ENCODE assay signal across 21 mouse cellular contexts in the genomic region with DNA sequence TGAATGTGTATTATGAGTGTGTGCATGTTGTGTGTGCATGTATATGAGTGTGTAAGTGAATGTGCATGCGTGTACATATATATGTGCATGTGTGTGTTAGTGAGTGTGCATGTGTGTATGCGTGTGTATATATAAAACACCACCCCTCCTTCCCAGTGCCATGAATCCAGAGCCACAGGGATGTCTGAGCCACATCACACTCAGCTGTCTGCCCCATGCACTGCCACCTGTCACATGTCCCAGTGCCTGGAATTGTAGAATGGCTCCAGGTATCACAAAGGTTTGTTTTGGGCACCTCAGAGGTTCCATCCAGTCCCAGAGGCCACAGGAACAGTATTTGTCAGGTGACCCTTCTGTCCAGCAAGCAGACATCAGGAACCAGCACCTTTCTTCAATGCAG.
"Had no signal": no experiment of that assay in that cellular context is flagged by ENCODE, and none has a peak within 500 bp of the region (broad histone marks: within the 10 kb centered on the region; RNA-seq: fewer than 3 reads in every experiment).

No protein-coding gene starts in this region.

- H3K4me3 ChIP-seq: liver, embryonic 15.5 days; lung, embryonic 15.5 days; megakaryocyte, embryonic 14.5 days; midbrain, embryonic 12.5 days; midbrain, embryonic 15.5 days; neural tube, embryonic 13.5 days; neural tube, embryonic 15.5 days; stomach, embryonic 15.5 days had no signal

- ATAC-seq: liver, postnatal 0 days; lung, postnatal 0 days; midbrain, embryonic 15.5 days had no signal

- H3K4me2 ChIP-seq: liver, embryonic 15.5 days; lung, embryonic 15.5 days; midbrain, embryonic 12.5 days; midbrain, embryonic 15.5 days; neural tube, embryonic 13.5 days; neural tube, embryonic 15.5 days; stomach, embryonic 15.5 days had no signal

- H3K9ac ChIP-seq: liver, embryonic 15.5 days; liver, postnatal 0 days; lung, embryonic 15.5 days; midbrain, embryonic 12.5 days; midbrain, embryonic 15.5 days; neural tube, embryonic 13.5 days; neural tube, embryonic 15.5 days; stomach, embryonic 15.5 days had no signal

- H3K36me3 ChIP-seq: liver, embryonic 15.5 days; lung, embryonic 15.5 days; midbrain, embryonic 12.5 days; midbrain, embryonic 15.5 days; neural tube, embryonic 13.5 days; neural tube, embryonic 15.5 days; stomach, embryonic 15.5 days had no signal

- H3K4me1 ChIP-seq: liver, embryonic 15.5 days; megakaryocyte, embryonic 14.5 days; midbrain, embryonic 15.5 days had no signal

- H3K27me3 ChIP-seq: lung, embryonic 15.5 days; midbrain, embryonic 12.5 days; midbrain, embryonic 15.5 days; neural tube, embryonic 13.5 days; neural tube, embryonic 15.5 days; stomach, embryonic 15.5 days had no signal

- DNase-seq: liver, postnatal 0 days; lung, adult 2 months; lung, postnatal 14 days; lung, postnatal 36 days; retina, postnatal 1 day; right cerebral cortex, adult 18-20 months; right cerebral cortex, postnatal 25 days; thymus, adult 2 months; thymus, postnatal 25 days; thymus, postnatal 4 days had no signal

- H3K9me3 ChIP-seq: liver, embryonic 15.5 days; lung, embryonic 15.5 days; midbrain, embryonic 12.5 days; midbrain, embryonic 15.5 days; neural tube, embryonic 13.5 days; neural tube, embryonic 15.5 days; stomach, embryonic 15.5 days had no signal

- H3K27ac ChIP-seq: liver, embryonic 15.5 days; lung, embryonic 15.5 days; macrophage; midbrain, embryonic 12.5 days; midbrain, embryonic 15.5 days; neural tube, embryonic 13.5 days; neural tube, embryonic 15.5 days; stomach, embryonic 15.5 days; stomach, postnatal 0 days had no signal
